Mouse (Mus musculus) heart, adult 2 months (tissue): ENCODE measurements around the gene E330017A01Rik. TPM values are rescaled to one million over a fixed set of nuclear protein-coding genes. Genes with fewer than 3 reads are reported as not detected.

ENCODE experiments used
- DNase-seq, 2 experiments: peaks; one replicate each; pipeline ENCODE4 v3.0.0; 2021
- H3K27ac ChIP-seq: fragments of 200-600 bp; 2 replicates; pipeline ENCODE4 v1.8.1; 2022
- H3K27me3 ChIP-seq: fragments of 200-500 bp; 2 replicates; pipeline ENCODE4 v1.6.1; 2012; ENCODE audit warnings: mild to moderate bottlenecking, low read length, inconsistent platforms, mixed read lengths; ENCODE audit not compliant: control insufficient read depth, insufficient read depth
- H3K36me3 ChIP-seq: fragments of 200-500 bp; 2 replicates; pipeline ENCODE4 v1.6.1; 2012; ENCODE audit warnings: low read length, inconsistent platforms; ENCODE audit not compliant: control insufficient read depth, insufficient read depth
- H3K4me1 ChIP-seq: fragments of 200-500 bp; 2 replicates; pipeline ENCODE4 v1.6.1; 2011; ENCODE audit warnings: low read length; ENCODE audit not compliant: control insufficient read depth, insufficient read depth
- H3K4me3 ChIP-seq: fragments of 200-600 bp; 2 replicates; pipeline ENCODE4 v1.8.1; 2022
- H3K79me2 ChIP-seq: fragments of 200-500 bp; replicated peaks from 2 replicates; pipeline ENCODE4 v1.6.1; 2012; ENCODE audit warnings: mild to moderate bottlenecking, inconsistent platforms, low read length, moderate library complexity, mixed read lengths; ENCODE audit not compliant: control insufficient read depth, insufficient read depth
- H3K9ac ChIP-seq: fragments of 200-500 bp; 2 replicates; pipeline ENCODE4 v1.6.1; 2012; ENCODE audit warnings: low read depth, mild to moderate bottlenecking, control low read depth, inconsistent platforms, low read length, mixed read lengths
- CTCF ChIP-seq: fragments of 200-600 bp; IDR thresholded peaks from 2 replicates; pipeline ENCODE4 v1.8.1; 2022; ENCODE audit warnings: antibody characterized with exemption, mild to moderate bottlenecking, moderate library complexity
- EP300 ChIP-seq: fragments of 200-500 bp; IDR thresholded peaks from 2 replicates; pipeline ENCODE4 v1.6.1; 2011; ENCODE audit warnings: low read depth, low read length, control low read depth; ENCODE audit not compliant: insufficient read depth
- POLR2A ChIP-seq: fragments of 200-500 bp; IDR thresholded peaks from 2 replicates; pipeline ENCODE4 v1.6.1; 2011; ENCODE audit warnings: mild to moderate bottlenecking, low read depth, low read length, control low read depth; ENCODE audit not compliant: insufficient read depth
- WGBS: fragments of 180-500 bp; shearing (Covaris S2); methylation state at CpG from one replicate; pipeline ENCODE4 v1.1.7; 2018; 5-methylcytosine and 5-hydroxymethylcytosine counted together
- intact Hi-C: fragments of 180-260 bp; cut with DNase I; formaldehyde crosslinking; loops from one replicate; pipeline ENCODE4 v1.15.1; 2025
- long read RNA-seq: library from polyadenylated mRNA; stranded (forward); transcript quantifications from one replicate; pipeline ENCODE4 v2.0.0, GENCODE M21; 2021
- polyA plus RNA-seq: library from polyadenylated mRNA; depleted of rRNA; stranded (reverse); fragments of >200 nt; gene quantifications from 2 replicates; pipeline ENCODE4 v1.2.3, GENCODE M21; 2012; rRNA removed
- total RNA-seq, 2 experiments: library from RNA; stranded (reverse); gene quantifications; 2 replicates each; pipeline ENCODE4 v1.2.3; 2021

The E330017A01Rik gene
- not detected for total RNA-seq
- polyA plus RNA-seq: not detected in 2 replicates
- long read RNA-seq: 0 reads

GRCm38 (mm10) chr16:58638689-58639175 is at the start of gene E330017A01Rik:
E330017A01Rik (minus strand) TSS chr16:58638739.
- intact Hi-C loops: no loop called here
- Histone ChIP-seq H3K27me3 (no peaks in the 10 kb centered on the region), H3K27ac (no peak within 1 kb of the TSS), H3K4me1 (no peaks in the 10 kb centered on the region), H3K36me3 (no peaks in the 10 kb centered on the region), H3K9ac (no peak within 1 kb of the TSS), H3K79me2 (no peaks in the 10 kb centered on the region), H3K4me3 (no peak within 1 kb of the TSS)
- WGBS: 34% methylated on average over 3 of the region's 3 CpGs
- no peak for TF ChIP-seq POLR2A
- no peak for TF ChIP-seq EP300
- TF ChIP-seq CTCF: no peak
- DNase-seq: no peak

- Histone ChIP-seq H3K27ac (no peak overlapping the region), H3K4me3 (peak overlapping the region; percentile 3; the same call in 1 of the 2 replicates), H3K79me2 (no peaks in the 10 kb centered on the region), H3K36me3 (no peaks in the 10 kb centered on the region), H3K9ac (no peak overlapping the region), H3K27me3 (no peaks in the 10 kb centered on the region), H3K4me1 (peaks cover 4% of the 10 kb centered on the region)
- TF ChIP-seq POLR2A (no peak), CTCF (no peak), EP300 (no peak)
- DNase-seq: peak in 1 of 2 experiments; percentile 14
- WGBS: 36% methylated on average over 20 of the region's 20 CpGs
- intact Hi-C loops: no loop called here
Measured at GRCm38 (mm10) chr16:58685548-58686537, 47.3 kb upstream of the E330017A01Rik start.

GRCm38 (mm10) chr16:58684537-58684936 is 46.0 kb upstream of the E330017A01Rik start:
- no peak for TF ChIP-seq POLR2A
- TF ChIP-seq CTCF: peak; percentile 45
- no peak for TF ChIP-seq EP300
- intact Hi-C loops: no loop called here

GRCm38 (mm10) chr16:58683911-58684310 is 45.4 kb upstream of the E330017A01Rik start:
- TF ChIP-seq CTCF: no peak
- no peak for TF ChIP-seq EP300
- no peak for TF ChIP-seq POLR2A
- intact Hi-C loops: no loop called here
- no peaks in the 10 kb centered on the region for H3K36me3 ChIP-seq
- H3K27ac ChIP-seq: no peak overlapping the region
- no peaks in the 10 kb centered on the region for H3K27me3 ChIP-seq
- no peak overlapping the region for H3K4me3 ChIP-seq
- no peaks in the 10 kb centered on the region for H3K79me2 ChIP-seq
- H3K9ac ChIP-seq: no peak overlapping the region
- 93% methylated on average over 4 of the region's 4 CpGs for WGBS
- peaks cover 2% of the 10 kb centered on the region for H3K4me1 ChIP-seq
- no peak for DNase-seq

More at GRCm38 (mm10) chr16:58684537-58684936, 46.0 kb upstream of the E330017A01Rik start:
- H3K27ac ChIP-seq: no peak overlapping the region
- H3K4me1 ChIP-seq: peaks cover 2% of the 10 kb centered on the region
- no peaks in the 10 kb centered on the region for H3K27me3 ChIP-seq
- H3K9ac ChIP-seq: no peak overlapping the region
- no peak overlapping the region for H3K4me3 ChIP-seq
- H3K36me3 ChIP-seq: no peaks in the 10 kb centered on the region
- DNase-seq: no peak
- H3K79me2 ChIP-seq: no peaks in the 10 kb centered on the region

GRCm38 (mm10) chr16:58682870-58683269 is 44.3 kb upstream of the E330017A01Rik start:
- TF ChIP-seq EP300: no peak
- no peak for TF ChIP-seq CTCF
- no peak for TF ChIP-seq POLR2A
- Histone ChIP-seq H3K4me3 (no peak overlapping the region), H3K36me3 (no peaks in the 10 kb centered on the region), H3K4me1 (peaks cover 2% of the 10 kb centered on the region), H3K27me3 (no peaks in the 10 kb centered on the region), H3K9ac (no peak overlapping the region), H3K27ac (no peak overlapping the region), H3K79me2 (no peaks in the 10 kb centered on the region)
- WGBS: 81% methylated on average over 7 of the region's 7 CpGs
- intact Hi-C loops: no loop called here
- DNase-seq: no peak

- H3K9ac ChIP-seq: no peak overlapping the region
- WGBS: 88% methylated on average over 6 of the region's 6 CpGs
- H3K27ac ChIP-seq: no peak overlapping the region
- no peaks in the 10 kb centered on the region for H3K27me3 ChIP-seq
- no peaks in the 10 kb centered on the region for H3K36me3 ChIP-seq
- no peak overlapping the region for H3K4me3 ChIP-seq
- DNase-seq: no peak
- peaks cover 2% of the 10 kb centered on the region for H3K4me1 ChIP-seq
- intact Hi-C loops: no loop called here
- no peak for TF ChIP-seq POLR2A
- H3K79me2 ChIP-seq: no peaks in the 10 kb centered on the region
Measured at GRCm38 (mm10) chr16:58682046-58682445, 43.5 kb upstream of the E330017A01Rik start.
